Mouse (Mus musculus) C2C12 (cell line): ENCODE results near the gene Olfm4.

ENCODE experiments used
- CEBPB ChIP-seq: IDR thresholded peaks from one replicate; pipeline ENCODE4 v1.6.1; 2011; ENCODE audit warnings: low read depth, mild to moderate bottlenecking, control low read depth, moderate library complexity
- CTCF ChIP-seq: IDR thresholded peaks from one replicate; pipeline ENCODE4 v1.5.1; 2011; ENCODE audit not compliant: control insufficient read depth, insufficient read depth, insufficient read length
- FOSL1 ChIP-seq: IDR thresholded peaks from one replicate; pipeline ENCODE4 v1.8.0; 2011; ENCODE audit warnings: mild to moderate bottlenecking, low read length; ENCODE audit not compliant: poor library complexity, insufficient read depth, severe bottlenecking
- MAX ChIP-seq: IDR thresholded peaks from one replicate; pipeline ENCODE4 v1.6.1; 2011; ENCODE audit warnings: mild to moderate bottlenecking, control low read depth
- MYOD1 ChIP-seq: IDR thresholded peaks from one replicate; pipeline ENCODE4 v1.6.1; 2011; ENCODE audit warnings: low read depth; ENCODE audit not compliant: control insufficient read depth, insufficient read length
- MYOG ChIP-seq: IDR thresholded peaks from one replicate; pipeline ENCODE4 v1.6.1; 2011; ENCODE audit not compliant: control insufficient read depth, insufficient read length; ENCODE audit errors: extremely low read depth
- USF1 ChIP-seq: IDR thresholded peaks from one replicate; pipeline ENCODE4 v1.6.1; 2011; ENCODE audit warnings: low read depth, mild to moderate bottlenecking, control low read depth, moderate library complexity

DNA sequence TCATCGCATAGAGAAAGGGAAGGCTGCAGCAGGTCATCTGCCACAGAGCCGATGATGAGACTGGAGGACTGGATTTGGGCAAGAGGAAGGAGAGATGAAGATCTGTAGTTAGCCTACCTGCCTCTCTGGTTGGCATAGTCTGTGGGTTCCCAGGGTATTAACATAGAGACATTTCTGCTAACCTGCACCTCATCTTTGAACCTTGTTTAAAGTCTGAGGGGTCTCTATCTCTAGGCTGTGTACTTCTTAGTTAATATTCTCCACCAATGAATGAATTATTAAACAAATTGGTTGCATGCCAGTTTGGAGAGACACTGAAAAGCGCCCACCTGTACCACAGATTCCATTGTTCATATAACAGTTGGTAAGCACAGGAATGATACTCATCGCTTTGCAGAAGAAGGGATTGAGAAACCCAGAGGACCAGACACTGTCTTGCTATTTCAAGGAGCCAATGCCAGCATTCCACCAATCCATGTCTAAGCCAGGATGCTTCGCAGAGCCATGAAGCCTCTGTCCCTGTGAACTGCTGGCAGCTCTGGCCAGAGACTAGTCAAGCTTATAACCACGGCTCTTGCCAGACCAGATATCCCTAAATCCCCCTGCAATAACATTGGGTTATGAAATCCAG, 62.3 kb downstream of the Olfm4 start:
- TF ChIP-seq CTCF (no peak), MAX (no peak), USF1 (no peak), CEBPB (no peak), MYOD1 (no peak), MYOG (no peak), FOSL1 (no peak)
